ENCODE assay signal across 38 mouse cellular contexts in the genomic region with DNA sequence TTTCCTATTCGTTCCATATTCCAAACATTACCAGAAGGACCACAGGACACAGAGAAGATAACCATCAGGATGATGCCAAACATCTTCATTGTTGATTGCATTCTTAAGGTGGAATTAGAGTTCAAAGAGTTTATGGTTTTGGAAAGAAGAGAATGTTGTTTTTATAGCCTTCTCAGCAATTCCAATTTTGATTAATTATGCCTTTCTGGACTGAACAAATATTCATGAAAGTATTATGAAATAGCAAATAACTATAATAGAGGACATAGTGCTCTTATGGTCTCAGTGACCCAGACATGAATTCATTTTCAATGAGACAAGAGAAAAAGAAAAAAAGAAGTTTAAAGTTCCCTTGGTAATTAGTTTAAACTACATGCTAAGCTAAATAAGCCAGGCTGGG. TPM values are rescaled to one million over a fixed set of nuclear protein-coding genes. Genes with fewer than 3 reads are reported as not detected.
"Had no signal": no experiment of that assay in that cellular context is flagged by ENCODE, and none has a peak within 500 bp of the region (broad histone marks: within the 10 kb centered on the region; RNA-seq: fewer than 3 reads in every experiment).

A gene (minus strand): TSS at position 101 of the 400 bp plus-strand sequence.

- DNase-seq: left cerebral cortex, postnatal 4 days; liver; liver, embryonic 13.5 days; liver, postnatal 0 days; lung, adult 18-20 months; lung, adult 2 months; lung, embryonic 14.5 days; lung, postnatal 10 days; lung, postnatal 14 days; lung, postnatal 36 days; lung, postnatal 4 days; midbrain, embryonic 14.5 days had no signal

RNA-seq across cellular contexts. Expression of the gene that starts here (rescaled TPM):
- polyA plus RNA-seq: limb, embryonic 10.5 days; limb, embryonic 11.5 days; limb, embryonic 12.5 days; limb, embryonic 13.5 days; limb, embryonic 14.5 days; limb, embryonic 15.5 days; liver, adult 2 months; liver, embryonic 11.5 days; liver, embryonic 12.5 days; liver, embryonic 13.5 days; liver, embryonic 14.5 days; liver, embryonic 15.5 days; liver, embryonic 16.5 days; liver, postnatal 0 days; lung, adult 2 months; lung, embryonic 14.5 days; lung, embryonic 15.5 days; lung, embryonic 16.5 days; lung, postnatal 0 days; macrophage; midbrain, embryonic 10.5 days; midbrain, embryonic 11.5 days; midbrain, embryonic 12.5 days; midbrain, embryonic 13.5 days; midbrain, embryonic 14.5 days; midbrain, embryonic 15.5 days; midbrain, embryonic 16.5 days; midbrain, postnatal 0 days; myocyte; neural tube, embryonic 11.5 days; neural tube, embryonic 12.5 days had no signal
